Mouse (Mus musculus) liver, embryonic 15.5 days (tissue): ENCODE measurements around the gene Igsf9. TPM values are rescaled to one million over a fixed set of nuclear protein-coding genes. Genes with fewer than 3 reads are reported as not detected.

Experiments used
- ATAC-seq: fragments of 200-750 bp; cut with Nextera tagmentation; 2 replicates; pipeline ENCODE4 v1.8.0; 2017; ENCODE audit warnings: moderate number of reproducible peaks, mild to moderate bottlenecking, moderate library complexity; ENCODE audit not compliant: insufficient read depth
- H3K27ac ChIP-seq: fragments of 300-500 bp; sonication (generic); replicated peaks from 2 replicates; pipeline ENCODE4 v1.5.1; 2015; ENCODE audit warnings: mild to moderate bottlenecking, inconsistent platforms
- H3K27me3 ChIP-seq: fragments of 300-500 bp; sonication (generic); 2 replicates; pipeline ENCODE4 v1.6.1; 2015; ENCODE audit warnings: mild to moderate bottlenecking, inconsistent platforms
- H3K36me3 ChIP-seq: fragments of 300-500 bp; sonication (generic); replicated peaks from 2 replicates; pipeline ENCODE4 v1.6.1; 2015; ENCODE audit warnings: moderate library complexity, mild to moderate bottlenecking, inconsistent platforms
- H3K4me1 ChIP-seq: fragments of 300-500 bp; sonication (generic); replicated peaks from 2 replicates; pipeline ENCODE4 v1.6.1; 2015; ENCODE audit warnings: inconsistent platforms
- H3K4me2 ChIP-seq: fragments of 300-500 bp; sonication (generic); 2 replicates; pipeline ENCODE4 v1.6.1; 2015; ENCODE audit warnings: moderate library complexity, mild to moderate bottlenecking, inconsistent platforms
- H3K4me3 ChIP-seq: fragments of 300-500 bp; sonication (generic); replicated peaks from 2 replicates; pipeline ENCODE4 v1.5.1; 2015; ENCODE audit warnings: mild to moderate bottlenecking, inconsistent platforms
- H3K9ac ChIP-seq: fragments of 300-500 bp; sonication (generic); 2 replicates; pipeline ENCODE4 v1.6.1; 2015; ENCODE audit warnings: moderate library complexity, mild to moderate bottlenecking, inconsistent platforms
- H3K9me3 ChIP-seq: fragments of 300-500 bp; sonication (generic); replicated peaks from 2 replicates; pipeline ENCODE4 v1.6.1; 2016; ENCODE audit warnings: inconsistent platforms
- WGBS: fragments of 180-500 bp; shearing (Covaris S2); methylation state at CpG from one replicate; pipeline ENCODE4 v1.1.7; 2015; ENCODE audit warnings: mixed read lengths; ENCODE audit not compliant: insufficient replicate concordance; 5-methylcytosine and 5-hydroxymethylcytosine counted together
- polyA plus RNA-seq: library from polyadenylated mRNA; unstranded; fragments of >200 nt; fragmentation: Nextera tagmentation; extraction: Ambion mirVana; gene quantifications from 2 replicates; pipeline ENCODE4 v1.2.1, GENCODE M21; 2015

Gene Igsf9
- polyA plus RNA-seq, 1 experiment from 2014 or later: 1.2 TPM

DNA sequence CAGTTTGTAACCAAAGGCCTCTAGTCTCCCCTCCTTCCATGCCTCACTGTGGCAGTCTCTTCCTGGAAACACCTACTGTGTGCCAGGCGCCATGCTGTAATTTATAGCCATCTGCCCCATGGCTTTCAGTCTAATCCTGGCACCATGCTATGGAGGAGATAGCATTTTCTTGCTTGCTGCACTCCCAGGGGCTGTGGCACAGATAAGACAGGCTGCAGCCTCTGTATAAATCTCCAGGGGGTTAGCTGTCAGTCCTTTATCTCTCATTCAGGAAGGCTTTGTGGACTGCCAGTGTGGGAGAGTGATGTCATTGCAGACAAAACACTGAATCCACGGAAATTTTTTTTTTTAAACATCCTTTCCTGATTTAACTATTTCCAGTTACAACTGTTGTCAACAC, 26.6 kb downstream of the Igsf9 start:
- Histone ChIP-seq H3K27ac (no peak overlapping the region), H3K27me3 (no peaks in the 10 kb centered on the region), H3K36me3 (peaks cover 36% of the 10 kb centered on the region), H3K4me1 (peaks cover 48% of the 10 kb centered on the region), H3K4me2 (no peak overlapping the region), H3K9me3 (no peaks in the 10 kb centered on the region), H3K4me3 (no peak overlapping the region), H3K9ac (no peak overlapping the region)
- WGBS: 15% methylated on average over 2 of the region's 2 CpGs
- ATAC-seq: no peak

DNA sequence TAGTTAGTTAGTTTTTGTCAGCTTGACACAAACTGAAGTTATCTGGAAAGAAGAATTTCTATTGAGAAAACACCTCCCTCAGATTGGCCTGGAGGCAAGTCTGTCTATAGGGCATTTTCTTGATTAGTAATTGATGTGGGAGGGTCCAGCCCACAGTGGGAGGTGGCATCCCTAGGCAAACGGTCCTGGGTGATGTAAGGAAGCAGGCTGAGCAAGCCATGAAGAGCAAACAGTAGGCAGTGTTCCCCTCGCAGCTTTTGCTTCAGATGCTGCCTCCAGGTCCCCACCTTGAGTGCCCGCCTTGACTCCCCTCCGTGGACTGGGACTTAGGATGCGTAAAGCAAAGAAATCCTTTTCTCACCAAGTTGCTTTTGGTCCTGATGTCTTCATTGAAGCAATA, 27.6 kb downstream of the Igsf9 start:
- no peak overlapping the region for H3K4me3 ChIP-seq
- H3K36me3 ChIP-seq: peaks cover 36% of the 10 kb centered on the region
- peaks cover 50% of the 10 kb centered on the region for H3K4me1 ChIP-seq
- no peaks in the 10 kb centered on the region for H3K27me3 ChIP-seq
- 56% methylated on average over 5 of the region's 5 CpGs for WGBS
- H3K9me3 ChIP-seq: no peaks in the 10 kb centered on the region
- H3K27ac ChIP-seq: no peak overlapping the region
- H3K9ac ChIP-seq: no peak overlapping the region
- no peak overlapping the region for H3K4me2 ChIP-seq
- no peak for ATAC-seq

DNA sequence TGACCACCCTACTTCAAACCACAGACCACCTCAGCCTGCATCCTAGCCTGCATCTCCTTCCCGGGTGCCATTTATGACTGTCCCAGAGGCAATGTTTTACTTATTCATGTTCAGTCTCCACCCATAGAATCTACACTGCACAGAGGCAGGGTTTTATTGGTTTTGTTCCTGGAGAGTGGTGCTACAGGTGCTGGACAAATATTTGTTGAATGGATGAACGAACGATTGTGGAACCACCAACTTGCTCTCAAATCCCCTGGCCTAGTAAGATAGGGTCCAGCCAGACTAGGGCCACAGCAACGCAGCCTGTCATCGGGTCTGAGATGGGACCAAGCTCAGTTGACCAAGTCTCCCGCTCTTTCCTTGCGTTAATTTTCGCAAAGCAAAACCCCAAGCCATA, 28.4 kb downstream of the Igsf9 start:
- H3K4me1 ChIP-seq: peaks cover 53% of the 10 kb centered on the region; the same call in 1 of the 2 replicates
- H3K27ac ChIP-seq: peak overlapping the region; percentile 53; the same call in 1 of the 2 replicates
- 35% methylated on average over 8 of the region's 8 CpGs for WGBS
- no peaks in the 10 kb centered on the region for H3K27me3 ChIP-seq
- H3K4me3 ChIP-seq: no peak overlapping the region
- peaks cover 32% of the 10 kb centered on the region for H3K36me3 ChIP-seq
- H3K9me3 ChIP-seq: no peaks in the 10 kb centered on the region
- peak overlapping the region; percentile 34; the same call in 1 of the 2 replicates for H3K4me2 ChIP-seq
- peak; percentile 20; the same call in 1 of the 2 replicates for ATAC-seq
- no peak overlapping the region for H3K9ac ChIP-seq

DNA sequence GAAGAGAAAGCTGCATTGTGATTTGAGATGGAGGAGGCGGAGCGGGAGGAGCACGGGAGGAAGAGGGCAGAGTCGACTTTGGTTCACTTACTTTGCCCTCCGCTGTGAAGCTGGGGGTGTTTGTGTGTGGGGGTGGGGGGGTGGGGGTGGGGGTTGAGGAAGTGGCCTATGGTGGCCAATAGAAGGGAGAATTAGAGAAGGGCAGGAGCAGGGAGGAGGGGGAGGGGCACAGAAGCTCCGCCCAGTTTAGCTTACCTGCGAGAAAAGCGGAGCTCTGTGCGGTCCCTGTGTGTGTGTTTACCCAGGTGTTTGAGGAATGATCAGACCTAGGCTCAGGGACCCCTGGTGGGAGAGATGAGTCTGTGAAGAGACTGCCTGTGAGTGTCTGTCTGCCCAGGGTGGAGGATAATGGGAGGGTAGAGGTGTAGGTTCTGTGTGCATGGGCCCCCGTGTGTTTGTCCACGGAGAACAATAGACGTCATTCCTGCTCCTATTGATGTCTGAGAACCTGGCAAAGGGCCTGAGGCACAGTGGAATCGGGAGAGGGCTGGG, 28.9 kb downstream of the Igsf9 start:
- Histone ChIP-seq H3K4me2 (peak overlapping the region; percentile 34), H3K27me3 (no peaks in the 10 kb centered on the region), H3K27ac (peak overlapping the region; percentile 53; the same call in 1 of the 2 replicates), H3K9ac (no peak overlapping the region), H3K36me3 (peaks cover 27% of the 10 kb centered on the region), H3K9me3 (no peaks in the 10 kb centered on the region), H3K4me3 (no peak overlapping the region), H3K4me1 (peaks cover 56% of the 10 kb centered on the region; the same call in 1 of the 2 replicates)
- WGBS: 35% methylated on average over 13 of the region's 13 CpGs
- ATAC-seq: peak; percentile 32

DNA sequence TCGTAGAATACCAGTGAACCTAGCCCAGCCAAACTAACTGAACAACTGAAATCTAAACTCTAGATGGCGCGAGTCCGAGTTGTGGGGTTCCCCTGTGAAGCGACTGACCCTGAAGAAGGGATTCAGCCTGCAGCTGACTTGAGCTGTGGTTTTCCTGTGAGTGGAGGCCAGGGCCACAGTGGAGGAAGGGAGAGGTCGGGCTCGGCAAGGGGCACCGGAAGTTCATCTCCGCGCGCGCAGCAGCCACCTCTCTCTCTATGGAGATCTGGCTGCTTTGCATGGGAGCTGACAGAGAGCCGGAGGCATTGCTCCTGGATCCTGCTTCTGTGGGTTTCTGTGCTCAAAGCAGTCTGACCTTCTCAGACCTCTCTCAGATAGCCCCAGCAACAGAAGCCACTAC, 31.4 kb downstream of the Igsf9 start:
- no peak overlapping the region; the same call in 1 of the 2 replicates for H3K9ac ChIP-seq
- WGBS: 3% methylated on average over 13 of the region's 13 CpGs
- H3K4me1 ChIP-seq: peaks cover 48% of the 10 kb centered on the region; the same call in 1 of the 2 replicates
- H3K27ac ChIP-seq: peak overlapping the region; percentile 70
- H3K36me3 ChIP-seq: peaks cover 4% of the 10 kb centered on the region
- H3K4me2 ChIP-seq: peak overlapping the region; percentile 55
- peak overlapping the region; percentile 14 for H3K4me3 ChIP-seq
- peak; percentile 34; the same call in 1 of the 2 replicates for ATAC-seq
- no peaks in the 10 kb centered on the region for H3K9me3 ChIP-seq
- H3K27me3 ChIP-seq: no peaks in the 10 kb centered on the region

DNA sequence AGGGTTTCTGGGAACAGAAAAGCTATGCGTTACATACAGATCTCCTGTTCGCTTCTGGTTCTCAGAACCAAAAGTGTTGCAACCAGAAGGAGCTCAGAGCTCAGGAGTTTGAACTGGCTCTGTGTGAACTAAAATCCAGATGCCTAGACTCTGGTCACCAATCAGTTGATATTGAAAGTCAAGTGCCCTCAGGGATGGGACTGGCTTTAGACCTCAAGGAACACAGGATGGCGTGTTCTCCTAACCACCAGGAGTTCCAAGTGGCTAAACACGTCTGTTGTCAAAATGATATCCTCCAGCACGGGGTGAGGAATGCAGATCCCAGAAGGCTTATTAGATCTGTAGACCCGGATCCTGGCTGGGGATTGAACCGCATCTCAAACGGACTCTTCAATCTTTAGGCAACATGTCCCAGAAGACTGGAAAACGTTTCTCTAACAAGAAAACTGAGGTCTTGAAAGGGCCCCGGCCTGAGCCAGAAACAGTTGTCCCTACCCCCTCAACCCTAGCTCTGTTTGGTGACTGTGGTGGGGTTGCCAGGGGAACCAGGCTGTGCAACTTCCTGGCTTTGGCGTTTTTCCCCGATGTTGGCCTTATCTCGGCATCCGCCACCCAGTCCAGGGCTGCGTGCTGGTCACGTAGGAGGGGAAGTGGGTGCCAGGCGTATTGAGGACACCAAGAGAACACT, 32.1 kb downstream of the Igsf9 start:
- Histone ChIP-seq H3K4me3 (peak overlapping the region; percentile 14), H3K27ac (peak overlapping the region; percentile 70), H3K4me2 (peak overlapping the region; percentile 55), H3K9ac (no peak overlapping the region), H3K27me3 (no peaks in the 10 kb centered on the region), H3K9me3 (no peaks in the 10 kb centered on the region), H3K4me1 (peaks cover 42% of the 10 kb centered on the region; the same call in 1 of the 2 replicates), H3K36me3 (no peaks in the 10 kb centered on the region)
- peak; percentile 49 for ATAC-seq
- WGBS: 8% methylated on average over 17 of the region's 17 CpGs

DNA sequence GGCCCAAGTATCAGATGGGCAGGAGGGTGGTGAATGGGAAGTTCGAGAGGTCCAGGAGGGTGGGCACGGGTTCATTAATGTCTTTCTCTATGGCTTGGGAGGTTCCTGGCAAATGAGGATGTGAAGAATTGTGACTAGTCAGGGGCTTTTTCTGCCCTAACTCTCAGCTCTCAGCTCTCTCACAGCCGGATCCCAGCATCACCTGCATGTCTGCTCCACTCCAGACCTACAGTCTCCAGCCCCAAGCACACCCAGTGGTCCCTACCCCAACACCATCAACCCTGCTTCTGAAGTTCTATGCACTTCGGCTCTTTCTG, 32.6 kb downstream of the Igsf9 start:
- no peaks in the 10 kb centered on the region for H3K36me3 ChIP-seq
- H3K4me1 ChIP-seq: peaks cover 41% of the 10 kb centered on the region; the same call in 1 of the 2 replicates
- H3K4me3 ChIP-seq: no peak overlapping the region
- H3K27me3 ChIP-seq: no peaks in the 10 kb centered on the region
- no peak overlapping the region for H3K9ac ChIP-seq
- H3K4me2 ChIP-seq: peak overlapping the region; percentile 55
- WGBS: 18% methylated on average over 4 of the region's 4 CpGs
- no peak for ATAC-seq
- H3K9me3 ChIP-seq: no peaks in the 10 kb centered on the region
- H3K27ac ChIP-seq: peak overlapping the region; percentile 70

DNA sequence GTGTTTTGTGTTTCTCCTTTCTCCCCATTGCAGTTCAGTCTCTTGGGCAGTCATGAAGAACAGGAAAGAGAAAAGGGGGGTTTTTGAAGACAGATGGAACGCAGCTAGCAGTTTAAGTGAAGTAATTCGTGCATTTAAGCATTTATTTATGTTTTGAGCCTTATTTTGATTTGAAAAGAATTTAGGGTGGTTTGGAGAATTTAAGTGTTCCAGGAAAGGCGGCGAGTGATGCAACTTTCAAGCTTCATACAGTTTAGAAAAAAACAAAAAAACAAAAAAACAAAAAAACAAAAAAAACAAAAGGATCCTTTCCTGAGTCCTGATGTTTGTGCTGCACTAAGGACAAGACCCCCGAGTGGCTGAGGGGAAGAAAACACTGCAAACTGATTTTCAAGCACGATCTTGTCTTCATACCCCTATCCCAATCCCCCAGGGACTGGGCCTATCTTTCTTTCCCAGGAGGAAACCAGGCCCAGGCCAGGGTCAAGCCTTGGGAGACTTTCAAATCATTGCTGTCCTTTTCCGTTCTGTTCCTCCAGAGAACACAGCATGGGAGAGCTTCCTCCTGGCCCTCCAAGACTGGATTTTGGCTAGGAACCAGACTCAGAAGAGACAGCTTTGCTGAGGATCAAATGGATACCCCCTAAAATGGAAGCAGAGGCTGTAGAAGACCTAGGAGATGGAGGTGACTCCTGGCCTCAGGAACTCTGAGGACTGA, 33.1 kb downstream of the Igsf9 start:
- Histone ChIP-seq H3K27me3 (no peaks in the 10 kb centered on the region), H3K9ac (no peak overlapping the region), H3K9me3 (no peaks in the 10 kb centered on the region), H3K4me3 (no peak overlapping the region), H3K36me3 (no peaks in the 10 kb centered on the region), H3K27ac (peak overlapping the region; percentile 70), H3K4me1 (peaks cover 36% of the 10 kb centered on the region; the same call in 1 of the 2 replicates), H3K4me2 (peak overlapping the region; percentile 55; the same call in 1 of the 2 replicates)
- WGBS: 34% methylated on average over 7 of the region's 7 CpGs
- ATAC-seq: no peak

DNA sequence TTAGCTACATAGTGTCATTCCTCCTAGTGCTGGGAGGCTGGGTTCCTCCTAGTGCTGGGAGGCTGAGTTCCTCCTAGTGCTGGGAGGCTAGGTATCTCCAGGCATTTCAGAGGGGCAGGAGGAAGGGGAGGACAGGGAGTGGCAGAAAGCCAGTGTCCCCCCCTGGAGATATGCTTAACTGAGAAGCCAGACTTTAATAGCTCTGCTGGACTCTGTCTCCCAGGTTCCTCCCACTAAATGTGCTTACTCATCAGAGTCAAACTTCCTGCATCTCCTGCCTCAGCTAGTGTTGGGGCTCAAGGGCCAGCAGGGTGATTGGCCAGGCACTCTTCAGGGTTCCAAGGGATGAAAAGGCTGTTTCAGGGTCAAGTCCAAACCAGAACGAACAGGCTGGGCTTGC, 33.8 kb downstream of the Igsf9 start:
- Histone ChIP-seq H3K36me3 (no peaks in the 10 kb centered on the region), H3K27me3 (no peaks in the 10 kb centered on the region), H3K4me1 (peaks cover 33% of the 10 kb centered on the region; the same call in 1 of the 2 replicates), H3K27ac (peak overlapping the region; percentile 31), H3K9me3 (no peaks in the 10 kb centered on the region), H3K4me2 (no peak overlapping the region), H3K4me3 (no peak overlapping the region), H3K9ac (no peak overlapping the region)
- WGBS: 12% methylated on average over 1 of the region's 1 CpGs
- ATAC-seq: no peak

DNA sequence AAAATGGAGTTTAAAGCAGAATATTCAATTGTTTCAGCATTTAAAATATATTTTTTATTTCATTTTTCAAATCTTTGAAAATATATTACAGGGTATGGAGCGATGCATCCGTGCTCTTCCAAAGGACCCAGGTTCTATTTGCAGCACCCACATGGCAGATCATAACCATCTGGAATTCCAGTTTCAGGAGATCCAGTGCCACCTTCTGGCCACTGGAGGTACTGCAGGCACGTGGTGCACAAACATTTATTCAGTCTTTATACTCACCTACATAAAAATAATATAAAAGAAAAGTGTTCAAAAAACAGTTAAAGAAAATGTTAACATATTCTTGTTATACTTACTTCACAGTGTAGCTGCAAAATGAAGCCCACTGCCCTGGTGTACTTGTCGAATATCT, 36.4 kb downstream of the Igsf9 start:
- Histone ChIP-seq H3K4me2 (no peak overlapping the region), H3K4me3 (no peak overlapping the region), H3K27ac (no peak overlapping the region), H3K4me1 (peaks cover 29% of the 10 kb centered on the region), H3K36me3 (no peaks in the 10 kb centered on the region), H3K9me3 (no peaks in the 10 kb centered on the region), H3K9ac (no peak overlapping the region), H3K27me3 (peaks cover 11% of the 10 kb centered on the region)
- ATAC-seq: no peak
- 62% methylated on average over 4 of the region's 4 CpGs for WGBS

DNA sequence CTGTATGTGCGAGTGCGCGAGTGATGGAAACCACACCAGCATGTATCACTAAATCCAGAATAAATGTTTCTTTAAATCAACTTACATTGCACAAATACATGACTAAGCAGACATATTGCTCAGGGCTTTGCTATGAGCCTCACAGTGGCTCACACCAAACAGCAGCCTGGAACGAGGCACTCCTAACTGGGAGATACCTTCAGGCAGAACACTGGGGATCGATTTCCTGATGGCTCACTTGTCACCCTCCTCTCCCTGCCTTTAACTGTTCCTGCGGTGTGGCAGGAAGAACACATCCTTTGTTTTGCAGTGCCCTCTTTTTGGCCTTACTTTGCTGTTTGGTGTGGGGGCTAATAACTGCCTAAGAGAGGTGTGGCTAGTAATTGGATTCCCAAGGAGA, 38.1 kb downstream of the Igsf9 start:
- peaks cover 16% of the 10 kb centered on the region for H3K4me1 ChIP-seq
- no peak overlapping the region for H3K4me2 ChIP-seq
- no peak overlapping the region for H3K27ac ChIP-seq
- no peak for ATAC-seq
- no peaks in the 10 kb centered on the region for H3K9me3 ChIP-seq
- no peak overlapping the region for H3K9ac ChIP-seq
- H3K27me3 ChIP-seq: peaks cover 12% of the 10 kb centered on the region
- H3K4me3 ChIP-seq: no peak overlapping the region
- WGBS: 53% methylated on average over 6 of the region's 6 CpGs
- H3K36me3 ChIP-seq: no peaks in the 10 kb centered on the region
